8 mouse cellular contexts compared by ENCODE assay signal in genomic region chr2:3282866-3283601, GRCm38 (mm10). TPM values are rescaled to one million over a fixed set of nuclear protein-coding genes. Genes with fewer than 3 reads are reported as not detected.
DNase-seq lines count a peak whose midpoint lies in the region; ATAC-seq and TF ChIP-seq lines count a peak whose summit lies in the region.

No protein-coding gene starts in this region.

- TF ChIP-seq POLR2A in limb, embryonic 14.5 days (IDR thresholded peaks at IDR 0.05; ENCODE audit: borderline replicate concordance, extremely low read depth, insufficient read depth, insufficient read length) = no peak
- no peak for TF ChIP-seq POLR2A in small intestine, adult 2 months (IDR thresholded peaks at IDR 0.05; ENCODE audit: low read depth, low read length)

- no peak for ATAC-seq in heart, postnatal 0 days (ENCODE audit: insufficient read depth, low read depth)
- ATAC-seq in limb, embryonic 14.5 days (ENCODE audit: low FRiP score, low read depth) = no peak

- TF ChIP-seq CTCF in heart, postnatal 0 days (IDR thresholded peaks at IDR 0.05; ENCODE audit: low read depth) = no peak
- TF ChIP-seq CTCF in small intestine, adult 2 months (IDR thresholded peaks at IDR 0.05; ENCODE audit: extremely low read depth, insufficient read length, insufficient replicate concordance, low read depth, low read length) = 0 out of 2 replicates have a peak, but pooled peaks have one; percentile 6

- peak; percentile 16 for DNase-seq in heart, adult 8-10 months (ENCODE audit: low spot score)
- no peak for DNase-seq in heart, postnatal 14 days
- peak; percentile 39 for DNase-seq in ES-CJ7 (ENCODE audit: low read depth, low spot score)
- peak; percentile 24 for DNase-seq in embryo, embryonic 11 days
- DNase-seq in heart, postnatal 0 days (ENCODE audit: low spot score) = no peak
- no peak for DNase-seq in limb, embryonic 14.5 days (ENCODE audit: low spot score)
- DNase-seq in urinary bladder, postnatal 4 days (ENCODE audit: low spot score in 2 of 2) = no peak

- H3K4me2 ChIP-seq in heart, postnatal 0 days (ENCODE audit: low read depth, low read length) = peak overlapping the region; percentile 80
- peak overlapping the region; percentile 65 for H3K4me2 ChIP-seq in limb, embryonic 14.5 days (replicated peaks; ENCODE audit: low read depth, low read length, severe bottlenecking)

- H3K27me3 ChIP-seq in heart, postnatal 0 days (ENCODE audit: control insufficient read depth, insufficient read depth, low read length) = no peaks in the 10 kb centered on the region
- H3K27me3 ChIP-seq in limb, embryonic 14.5 days (ENCODE audit: control insufficient read depth, insufficient read depth, low read length) = no peaks in the 10 kb centered on the region
- no peaks in the 10 kb centered on the region for H3K27me3 ChIP-seq in small intestine, adult 2 months (ENCODE audit: control insufficient read depth, insufficient read depth, low read length)

- peak overlapping the region; percentile 96 for H3K4me3 ChIP-seq in heart, postnatal 0 days (ENCODE audit: low read depth, low read length)
- peak overlapping the region; percentile 86 for H3K4me3 ChIP-seq in limb, embryonic 14.5 days (replicated peaks; ENCODE audit: low read length)
- peak overlapping the region; percentile 71 for H3K4me3 ChIP-seq in small intestine, adult 2 months (ENCODE audit: low read depth, low read length)

- whole genome bisulfite sequencing in heart, postnatal 0 days = 14% methylated on average over 12 of the region's 12 CpGs
- WGBS in limb, embryonic 14.5 days = 6% methylated on average over 12 of the region's 12 CpGs
- WGBS in small intestine, adult 2 months = 15% methylated on average over 12 of the region's 12 CpGs

- no peaks in the 10 kb centered on the region for H3K9me3 ChIP-seq in heart, postnatal 0 days (replicated peaks; ENCODE audit: control insufficient read depth, low read length)
- no peaks in the 10 kb centered on the region for H3K9me3 ChIP-seq in limb, embryonic 14.5 days (ENCODE audit: control insufficient read depth, low read length)

- intact Hi-C loops in heart, postnatal 14 days (cut with DNase I) = loop anchor here (5.0 kb wide), 1 partner anchor 166 kb away; no protein-coding TSS in a partner anchor

- no peak for TF ChIP-seq EP300 in heart, postnatal 0 days (IDR thresholded peaks at IDR 0.05; ENCODE audit: low read depth)

- H3K4me1 ChIP-seq in heart, postnatal 0 days (ENCODE audit: control insufficient read depth, insufficient read depth) = peaks cover 11% of the 10 kb centered on the region
- peaks cover 11% of the 10 kb centered on the region; the same call in 1 of the 2 replicates for H3K4me1 ChIP-seq in limb, embryonic 14.5 days (ENCODE audit: control insufficient read depth, insufficient read depth, low read length)
- H3K4me1 ChIP-seq in small intestine, adult 2 months (ENCODE audit: control insufficient read depth, insufficient read depth, insufficient read length, low read length) = no peaks in the 10 kb centered on the region

- peak overlapping the region; percentile 83 for H3K27ac ChIP-seq in heart, postnatal 0 days (ENCODE audit: low read depth)
- H3K27ac ChIP-seq in limb, embryonic 14.5 days (replicated peaks; ENCODE audit: low read depth, low read length) = peak overlapping the region; percentile 90
- no peak overlapping the region for H3K27ac ChIP-seq in small intestine, adult 2 months (ENCODE audit: insufficient read depth, low read depth, low read length)

- peak overlapping the region; percentile 59; the same call in 1 of the 2 replicates for H3K9ac ChIP-seq in heart, postnatal 0 days (replicated peaks; ENCODE audit: low read depth, low read length)
- peak overlapping the region; percentile 67 for H3K9ac ChIP-seq in limb, embryonic 14.5 days (ENCODE audit: low read depth, low read length, severe bottlenecking)

- H3K36me3 ChIP-seq in heart, postnatal 0 days (replicated peaks; ENCODE audit: control insufficient read depth, insufficient read depth, low read length) = no peaks in the 10 kb centered on the region
- no peaks in the 10 kb centered on the region for H3K36me3 ChIP-seq in limb, embryonic 14.5 days (ENCODE audit: control insufficient read depth, insufficient read depth, low read length)
- no peaks in the 10 kb centered on the region for H3K36me3 ChIP-seq in small intestine, adult 2 months (ENCODE audit: control insufficient read depth, insufficient read depth, low read length)

RNA-seq across cellular contexts. Expression of gene Nmt2, which starts 1.0 kb away (rescaled TPM):
- 1 to 10 TPM; 7.2 to 9.2 (median 7.6) TPM for total RNA-seq in heart, adult 8-10 months (2022)
- 10 to 100 TPM; 11.2 to 12.5 TPM for total RNA-seq in heart, postnatal 14 days (2021)
- total RNA-seq in heart, postnatal 0 days (2014; rRNA removed; ENCODE audit: low replicate concordance) = 14.9 and 20.7 TPM in 2 replicates
- polyA plus RNA-seq in heart, postnatal 0 days (2015; fragmentation: Nextera tagmentation; extraction: Ambion mirVana) = 17.3 and 18.1 TPM in 2 replicates
- polyA plus RNA-seq in limb, embryonic 14.5 days (2012; rRNA removed) = 14.3 and 15.4 TPM in 2 replicates
- 33.7 and 37.5 TPM in 2 replicates for polyA plus RNA-seq in limb, embryonic 14.5 days (2014; fragmentation: Nextera tagmentation; extraction: Ambion mirVana)
- polyA plus RNA-seq in small intestine, adult 2 months (2012; rRNA removed) = 0.91 and 1.2 TPM in 2 replicates

RNA-seq across cellular contexts. Expression of gene Rpp38, which starts 49.4 kb away (rescaled TPM):
- total RNA-seq in heart, adult 8-10 months (2022) = 1 to 10 TPM; 4.6 to 6.3 (median 5.3) TPM
- 1 to 10 TPM; 4.1 to 4.7 TPM for total RNA-seq in heart, postnatal 14 days (2021)
- total RNA-seq in heart, postnatal 0 days (2014; rRNA removed; ENCODE audit: low replicate concordance) = 1.2 and 2.5 TPM in 2 replicates
- polyA plus RNA-seq in heart, postnatal 0 days (2015; fragmentation: Nextera tagmentation; extraction: Ambion mirVana) = 10.1 and 11.3 TPM in 2 replicates
- polyA plus RNA-seq in limb, embryonic 14.5 days (2012; rRNA removed) = 11.6 and 19.2 TPM in 2 replicates
- polyA plus RNA-seq in limb, embryonic 14.5 days (2014; fragmentation: Nextera tagmentation; extraction: Ambion mirVana) = 23.4 and 24.9 TPM in 2 replicates
- 0.48 and 1.7 TPM in 2 replicates for polyA plus RNA-seq in small intestine, adult 2 months (2012; rRNA removed)

RNA-seq across cellular contexts. Expression of gene Acbd7, which starts 52.9 kb away (rescaled TPM):
- total RNA-seq in heart, adult 8-10 months (2022) = 1 to 10 TPM in 3 of 4 experiments, under 1 TPM in 1; 0.95 to 2.4 (median 1.5) TPM
- 1 to 10 TPM in 1 of 2 experiments, under 1 TPM in 1; 0.98 to 1.1 TPM for total RNA-seq in heart, postnatal 14 days (2021)
- total RNA-seq in heart, postnatal 0 days (2014; rRNA removed; ENCODE audit: low replicate concordance) = not detected in 2 replicates
- 0.79 and 1.1 TPM in 2 replicates for polyA plus RNA-seq in heart, postnatal 0 days (2015; fragmentation: Nextera tagmentation; extraction: Ambion mirVana)
- 0.17 and 0.34 TPM in 2 replicates for polyA plus RNA-seq in limb, embryonic 14.5 days (2012; rRNA removed)
- 0.41 and 1.0 TPM in 2 replicates for polyA plus RNA-seq in limb, embryonic 14.5 days (2014; fragmentation: Nextera tagmentation; extraction: Ambion mirVana)
- polyA plus RNA-seq in small intestine, adult 2 months (2012; rRNA removed) = not detected in 2 replicates

Comparison
In these comparisons a context has a peak if more than half of its experiments do, and no peak if none do; other contexts are left out.
1. DNase-seq: peak in heart, adult 8-10 months (single experiment), ES-CJ7 (single experiment) and embryo, embryonic 11 days (single experiment); none in heart, postnatal 14 days (0 of 2), heart, postnatal 0 days (single experiment), limb, embryonic 14.5 days (single experiment) and urinary bladder, postnatal 4 days (0 of 2).
2. Peak in every context shown above with its lines, with median percentiles within 50 percentile points of each other: H3K4me3 ChIP-seq.